Mouse (Mus musculus) hindbrain, embryonic 12.5 days (tissue): ENCODE results near the gene Ntng1. TPM values are rescaled to one million over a fixed set of nuclear protein-coding genes. Genes with fewer than 3 reads are reported as not detected.
"Not testable (repeated sequence)": the region's sequence is repeated elsewhere in the genome, so short reads cannot be mapped to it uniquely, and the experiment has no call there.

Source experiments
- ATAC-seq: fragments of 200-750 bp; cut with Nextera tagmentation; 2 replicates; pipeline ENCODE4 v1.8.0; 2017; ENCODE audit warnings: moderate TSS enrichment; ENCODE audit not compliant: low FRiP score
- H3K27ac ChIP-seq: fragments of 300-500 bp; sonication (generic); 2 replicates; pipeline ENCODE4 v1.5.1; 2016; ENCODE audit warnings: mild to moderate bottlenecking
- H3K27me3 ChIP-seq: fragments of 300-500 bp; sonication (generic); 2 replicates; pipeline ENCODE4 v1.6.1; 2016; ENCODE audit warnings: mild to moderate bottlenecking
- H3K36me3 ChIP-seq: fragments of 300-500 bp; sonication (generic); 2 replicates; pipeline ENCODE4 v1.6.1; 2016; ENCODE audit warnings: mild to moderate bottlenecking
- H3K4me1 ChIP-seq: fragments of 300-500 bp; sonication (generic); 2 replicates; pipeline ENCODE4 v1.6.1; 2016
- H3K4me2 ChIP-seq: fragments of 300-500 bp; sonication (generic); replicated peaks from 2 replicates; pipeline ENCODE4 v1.6.1; 2016; ENCODE audit warnings: mild to moderate bottlenecking
- H3K4me3 ChIP-seq: fragments of 300-500 bp; sonication (generic); 2 replicates; pipeline ENCODE4 v1.5.1; 2016; ENCODE audit warnings: mild to moderate bottlenecking
- H3K9ac ChIP-seq: fragments of 300-500 bp; sonication (generic); 2 replicates; pipeline ENCODE4 v1.6.1; 2016; ENCODE audit warnings: mild to moderate bottlenecking, moderate library complexity
- H3K9me3 ChIP-seq: fragments of 300-500 bp; sonication (generic); replicated peaks from 2 replicates; pipeline ENCODE4 v1.6.1; 2016; ENCODE audit warnings: mild to moderate bottlenecking
- WGBS: fragments of 180-500 bp; shearing (Covaris S2); methylation state at CpG from one replicate; pipeline ENCODE4 v1.1.7; 2016; 5-methylcytosine and 5-hydroxymethylcytosine counted together
- polyA plus RNA-seq: library from polyadenylated mRNA; unstranded; fragments of >200 nt; fragmentation: Nextera tagmentation; extraction: Ambion mirVana; gene quantifications from 2 replicates; pipeline ENCODE4 v1.2.1, GENCODE M21; 2016

Ntng1 gene
- polyA plus RNA-seq, 1 experiment from 2014 or later = 16.6 TPM

DNA sequence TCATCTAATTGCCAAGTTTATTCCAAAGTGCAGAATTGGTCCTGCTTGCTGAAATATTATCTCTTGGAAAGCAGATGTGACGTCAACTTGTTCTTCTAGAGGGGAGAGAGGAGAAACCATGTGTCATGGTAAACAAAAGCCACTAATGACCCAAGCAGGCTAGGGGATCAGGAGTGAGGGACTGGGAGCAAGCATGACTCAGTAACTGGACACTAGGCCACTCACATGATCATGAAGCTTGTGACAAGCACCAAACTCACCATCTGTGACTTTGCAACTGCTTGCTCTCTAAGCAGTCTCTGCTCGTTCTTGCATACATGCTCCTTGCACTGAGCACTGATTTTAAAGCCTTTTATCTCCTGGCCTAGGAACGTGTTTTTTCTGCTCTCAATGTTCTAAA lies 340.2 kb downstream of the Ntng1 start:
- Histone ChIP-seq H3K9me3 (no peaks in the 10 kb centered on the region), H3K27me3 (no peaks in the 10 kb centered on the region), H3K4me3 (no peak overlapping the region), H3K4me1 (no peaks in the 10 kb centered on the region), H3K36me3 (no peaks in the 10 kb centered on the region), H3K4me2 (no peak overlapping the region), H3K9ac (no peak overlapping the region), H3K27ac (no peak overlapping the region)
- no peak for ATAC-seq
- WGBS = 65% methylated on average over 3 of the region's 3 CpGs

DNA sequence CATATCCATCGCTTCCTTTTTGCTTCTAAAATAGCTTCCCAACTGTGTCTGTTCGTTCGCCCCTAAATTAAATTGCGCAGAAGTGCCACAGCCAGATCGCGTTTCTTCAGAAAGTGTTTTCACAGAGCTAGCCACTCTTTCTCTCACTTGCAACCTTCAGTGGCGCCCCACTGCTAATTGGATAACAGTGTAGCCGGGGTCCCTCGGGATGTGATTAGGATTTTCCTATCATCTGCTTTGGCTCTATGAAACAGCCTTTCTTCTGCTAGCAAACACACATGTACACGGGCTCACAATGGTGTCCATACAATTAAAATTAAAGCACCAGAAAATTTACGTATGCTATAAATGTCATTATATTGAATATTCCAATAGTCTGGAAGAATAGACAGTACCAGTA lies 346.5 kb downstream of the Ntng1 start:
- Histone ChIP-seq H3K4me2 (no peak overlapping the region), H3K9ac (no peak overlapping the region), H3K27me3 (no peaks in the 10 kb centered on the region), H3K36me3 (no peaks in the 10 kb centered on the region), H3K4me3 (no peak overlapping the region), H3K27ac (no peak overlapping the region), H3K9me3 (no peaks in the 10 kb centered on the region), H3K4me1 (no peaks in the 10 kb centered on the region)
- ATAC-seq = no peak
- WGBS = 70% methylated on average over 11 of the region's 11 CpGs

DNA sequence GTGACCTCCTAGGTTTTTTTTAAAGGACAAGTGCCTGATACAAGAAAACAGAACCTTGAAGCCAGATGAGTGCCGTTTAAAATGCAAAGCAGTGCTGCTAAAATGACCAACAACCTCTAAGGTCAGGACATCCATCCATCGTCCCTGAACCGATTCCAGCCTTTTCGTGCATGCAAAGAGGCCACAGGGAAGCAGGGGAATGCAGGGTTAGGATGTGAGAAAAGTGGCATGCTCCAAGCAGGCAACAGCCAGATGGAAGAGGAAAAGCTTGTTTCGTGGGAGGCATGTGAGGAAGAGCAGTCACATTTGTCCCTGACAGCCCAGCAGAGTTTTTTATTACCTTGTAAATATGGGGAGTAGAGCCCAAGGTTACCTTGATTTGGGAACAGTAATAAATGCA lies 360.6 kb downstream of the Ntng1 start:
- no peaks in the 10 kb centered on the region for H3K36me3 ChIP-seq
- H3K27ac ChIP-seq = peak overlapping the region; percentile 89; the same call in 1 of the 2 replicates
- 13% methylated on average over 5 of the region's 5 CpGs for WGBS
- no peak overlapping the region for H3K4me3 ChIP-seq
- ATAC-seq = no peak
- no peaks in the 10 kb centered on the region for H3K27me3 ChIP-seq
- H3K9me3 ChIP-seq = no peaks in the 10 kb centered on the region
- H3K4me1 ChIP-seq = peaks cover 14% of the 10 kb centered on the region
- H3K9ac ChIP-seq = no peak overlapping the region
- H3K4me2 ChIP-seq = peak overlapping the region; percentile 75

DNA sequence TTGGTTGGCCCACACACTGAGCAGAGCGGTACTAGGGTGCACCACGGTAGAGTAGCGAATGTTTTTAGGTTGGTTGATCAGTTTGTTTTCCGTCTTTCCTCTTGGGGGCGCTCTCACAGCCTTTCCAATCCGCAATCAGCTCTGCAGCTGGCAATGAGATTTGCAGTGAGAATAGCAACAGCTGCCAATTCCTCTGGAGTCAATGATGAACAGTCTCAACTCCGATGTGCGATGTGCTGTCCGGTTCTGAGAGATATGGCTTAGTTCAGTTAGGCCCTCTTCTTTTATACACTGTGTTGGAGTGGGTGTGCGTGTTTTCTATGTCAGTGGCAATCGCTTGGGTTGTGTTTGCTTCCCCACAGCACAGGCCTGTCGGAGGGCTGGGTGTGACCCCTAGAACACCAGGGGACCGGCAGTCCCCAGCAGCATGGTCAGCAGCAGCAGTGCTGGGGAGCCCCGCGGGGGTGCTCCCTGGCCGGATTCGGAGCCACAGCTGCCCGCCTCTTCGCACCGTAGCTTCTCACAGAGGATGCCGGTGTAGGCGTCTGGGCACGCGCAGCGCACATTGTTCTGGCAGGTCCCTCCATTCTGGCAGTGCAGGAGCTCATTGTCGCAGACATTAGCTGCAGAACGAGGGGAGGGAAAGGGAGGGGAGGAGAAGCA lies 361.4 kb downstream of the Ntng1 start:
- H3K9me3 ChIP-seq = no peaks in the 10 kb centered on the region
- no peaks in the 10 kb centered on the region for H3K27me3 ChIP-seq
- whole genome bisulfite sequencing = 3% methylated on average over 27 of the region's 27 CpGs

DNA sequence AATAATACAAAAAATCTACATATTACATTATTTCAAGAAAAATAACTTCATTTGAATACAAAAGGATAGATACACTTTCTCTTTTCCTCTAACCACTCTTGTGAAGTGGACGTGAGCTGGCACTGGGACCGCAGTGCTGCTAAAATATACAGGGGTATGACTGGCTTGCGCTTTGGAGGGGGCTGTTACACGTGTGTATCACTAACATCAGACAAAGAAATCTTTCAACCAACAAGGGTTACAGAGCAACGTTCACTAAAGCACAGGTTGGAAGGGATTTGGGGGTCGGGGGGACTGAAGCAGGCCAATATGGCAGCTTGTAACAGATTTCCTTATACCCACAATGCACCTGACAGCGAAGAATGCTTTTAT lies 361.9 kb downstream of the Ntng1 start:
- H3K27me3 ChIP-seq = no peaks in the 10 kb centered on the region
- peak overlapping the region; percentile 75 for H3K4me2 ChIP-seq
- H3K9me3 ChIP-seq = no peaks in the 10 kb centered on the region
- peak; percentile 39 for ATAC-seq
- peaks cover 14% of the 10 kb centered on the region for H3K4me1 ChIP-seq
- H3K27ac ChIP-seq = peak overlapping the region; percentile 89; the same call in 1 of the 2 replicates
- H3K9ac ChIP-seq = no peak overlapping the region
- peak overlapping the region; percentile 42 for H3K4me3 ChIP-seq
- no peaks in the 10 kb centered on the region for H3K36me3 ChIP-seq
- WGBS = 57% methylated on average over 7 of the region's 7 CpGs

More for the DNA sequence above, 361.4 kb downstream of the Ntng1 start:
- ATAC-seq = peak; percentile 89
- Histone ChIP-seq H3K4me1 (peaks cover 14% of the 10 kb centered on the region), H3K27ac (peak overlapping the region; percentile 89), H3K4me3 (peak overlapping the region; percentile 42), H3K9ac (peak overlapping the region; percentile 64), H3K36me3 (no peaks in the 10 kb centered on the region), H3K4me2 (peak overlapping the region; percentile 75)

DNA sequence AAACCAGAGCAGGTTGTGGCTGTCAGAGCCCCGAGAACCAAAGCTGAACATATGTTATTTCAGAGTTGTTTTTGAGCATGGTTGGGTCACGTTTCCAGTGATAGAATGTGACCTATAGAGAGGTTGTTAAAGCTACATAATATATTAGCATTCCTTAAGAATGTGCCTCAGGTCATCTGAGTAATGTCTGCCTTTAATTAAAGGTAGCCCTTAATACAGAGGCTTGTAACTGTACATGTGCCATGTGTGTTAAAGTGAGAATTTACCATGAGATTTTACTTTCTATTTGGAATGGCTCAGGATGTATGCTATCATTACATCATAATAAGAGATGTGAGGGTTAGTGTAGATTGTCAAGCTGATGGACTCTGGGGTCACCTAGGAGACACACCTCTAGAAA lies 368.6 kb downstream of the Ntng1 start:
- no peak overlapping the region for H3K4me2 ChIP-seq
- no peaks in the 10 kb centered on the region for H3K4me1 ChIP-seq
- no peaks in the 10 kb centered on the region for H3K9me3 ChIP-seq
- no peak overlapping the region for H3K9ac ChIP-seq
- H3K4me3 ChIP-seq = no peak overlapping the region
- H3K27me3 ChIP-seq = no peaks in the 10 kb centered on the region
- ATAC-seq = no peak
- H3K36me3 ChIP-seq = no peaks in the 10 kb centered on the region
- H3K27ac ChIP-seq = no peak overlapping the region
- 68% methylated on average over 2 of the region's 2 CpGs for WGBS

DNA sequence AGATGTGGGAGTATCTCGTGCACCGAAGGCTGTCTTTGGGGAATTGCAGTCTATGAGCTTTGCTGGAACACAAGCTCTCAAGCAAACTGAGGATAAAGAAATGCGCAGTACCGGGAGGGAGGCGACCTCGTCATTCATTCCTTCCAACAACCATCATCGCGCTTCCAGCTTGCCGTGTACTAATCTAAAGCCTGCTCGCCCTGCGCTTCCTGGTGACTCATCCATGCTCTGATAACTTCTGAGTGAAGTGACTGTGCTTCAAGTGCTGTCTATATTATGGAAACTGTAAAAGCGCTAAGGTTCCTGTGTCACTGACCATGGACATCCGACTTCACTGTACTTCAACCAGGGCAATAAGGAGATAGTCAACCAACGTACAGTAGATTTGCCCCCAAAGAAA lies 371.7 kb downstream of the Ntng1 start:
- Histone ChIP-seq H3K9me3 (no peaks in the 10 kb centered on the region), H3K4me1 (no peaks in the 10 kb centered on the region), H3K4me3 (no peak overlapping the region), H3K27ac (no peak overlapping the region), H3K4me2 (no peak overlapping the region), H3K36me3 (no peaks in the 10 kb centered on the region), H3K27me3 (no peaks in the 10 kb centered on the region), H3K9ac (no peak overlapping the region)
- no peak for ATAC-seq
- 91% methylated on average over 14 of the region's 14 CpGs for WGBS

DNA sequence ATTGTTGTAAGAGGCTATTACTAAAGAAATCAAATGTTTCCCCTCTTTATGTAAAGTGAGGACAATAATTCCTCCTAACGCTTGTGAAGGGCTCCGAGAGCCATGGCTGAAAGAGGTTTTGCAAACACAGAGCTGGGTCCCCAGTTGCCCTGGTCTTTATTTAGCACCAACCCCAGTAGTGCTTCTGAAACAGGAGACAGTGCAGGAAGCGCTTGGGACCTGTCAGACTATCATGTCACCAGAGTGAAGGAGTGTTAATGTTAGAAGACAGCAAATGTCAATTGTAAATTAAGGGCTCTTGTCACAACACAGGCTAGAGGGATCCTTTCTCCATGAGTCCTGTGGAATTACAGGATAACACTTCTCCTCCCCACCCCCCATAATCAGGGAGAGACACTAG lies 376.9 kb downstream of the Ntng1 start:
- H3K27me3 ChIP-seq = no peaks in the 10 kb centered on the region
- no peaks in the 10 kb centered on the region for H3K4me1 ChIP-seq
- H3K4me2 ChIP-seq = no peak overlapping the region
- no peak for ATAC-seq
- no peaks in the 10 kb centered on the region for H3K36me3 ChIP-seq
- WGBS = 68% methylated on average over 3 of the region's 3 CpGs
- H3K9me3 ChIP-seq = no peaks in the 10 kb centered on the region
- H3K27ac ChIP-seq = no peak overlapping the region
- H3K4me3 ChIP-seq = no peak overlapping the region
- H3K9ac ChIP-seq = no peak overlapping the region

DNA sequence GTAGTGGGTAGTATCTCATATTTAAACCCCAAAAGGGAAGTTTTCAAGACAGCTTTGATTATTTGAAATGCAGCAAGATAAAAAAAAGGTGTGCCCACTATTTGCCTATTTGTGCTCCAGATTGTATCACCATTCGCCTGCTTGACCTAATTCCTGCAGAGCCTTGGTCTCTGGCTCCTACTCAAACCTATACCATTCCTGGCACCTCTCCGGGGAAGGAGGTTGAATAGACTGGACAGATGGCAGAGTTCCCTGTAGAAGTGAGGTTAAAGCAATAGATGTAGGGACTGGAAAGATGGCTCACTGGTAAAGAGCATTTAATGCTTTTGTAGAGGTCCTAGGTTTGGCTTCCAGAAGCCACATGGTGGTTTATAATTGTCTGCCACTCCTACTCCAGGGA lies 378.2 kb downstream of the Ntng1 start:
- H3K9ac ChIP-seq = no peak overlapping the region
- no peaks in the 10 kb centered on the region for H3K9me3 ChIP-seq
- H3K27ac ChIP-seq = no peak overlapping the region
- H3K27me3 ChIP-seq = no peaks in the 10 kb centered on the region
- 84% methylated on average over 2 of the region's 2 CpGs for WGBS
- H3K4me3 ChIP-seq = no peak overlapping the region
- no peak for ATAC-seq
- no peaks in the 10 kb centered on the region for H3K4me1 ChIP-seq
- no peak overlapping the region for H3K4me2 ChIP-seq
- H3K36me3 ChIP-seq = no peaks in the 10 kb centered on the region

DNA sequence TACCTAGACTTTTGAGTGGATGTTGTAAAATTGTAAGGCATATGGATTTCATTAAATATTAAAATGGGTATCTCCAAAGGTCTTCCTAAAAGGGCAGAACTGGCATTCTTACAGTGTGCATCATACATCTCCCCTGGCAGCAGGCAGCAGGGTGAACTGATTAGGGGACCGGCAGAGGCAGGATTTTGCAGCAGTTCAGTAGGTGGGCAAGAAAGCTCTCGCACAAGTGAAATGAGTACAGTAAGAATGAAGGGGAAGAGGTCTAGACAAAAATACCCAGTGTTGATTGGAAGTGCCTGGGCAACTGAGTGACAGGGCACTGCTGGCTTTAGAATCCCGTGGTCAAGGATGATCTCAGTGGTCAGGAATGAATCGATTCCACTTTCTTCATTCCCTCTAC lies 378.7 kb downstream of the Ntng1 start:
- no peak overlapping the region for H3K4me2 ChIP-seq

DNA sequence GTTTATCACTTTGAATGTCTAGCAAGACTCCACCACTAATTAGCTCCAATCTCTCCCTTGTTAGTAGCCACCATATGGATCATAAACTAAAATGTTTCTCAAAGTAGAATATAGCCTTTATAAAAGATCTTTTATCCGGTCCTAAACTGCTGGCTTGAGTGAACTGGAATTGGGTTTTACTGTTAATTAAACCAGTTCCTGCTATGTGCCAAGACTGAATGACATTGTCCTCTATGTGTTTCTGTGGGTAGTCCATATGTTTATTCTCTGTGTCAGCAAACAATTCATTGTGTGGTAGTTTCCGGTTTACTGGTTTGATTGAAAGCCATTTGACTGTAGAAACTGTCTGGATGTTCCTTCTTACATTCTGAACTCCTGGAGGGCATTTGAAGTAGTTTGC lies 387.4 kb downstream of the Ntng1 start:
- H3K36me3 ChIP-seq = no peaks in the 10 kb centered on the region
- 72% methylated on average over 2 of the region's 2 CpGs for WGBS
- no peaks in the 10 kb centered on the region for H3K4me1 ChIP-seq
- H3K4me2 ChIP-seq = no peak overlapping the region
- no peaks in the 10 kb centered on the region for H3K9me3 ChIP-seq
- ATAC-seq = no peak
- H3K27me3 ChIP-seq = no peaks in the 10 kb centered on the region
- no peak overlapping the region for H3K9ac ChIP-seq
- H3K4me3 ChIP-seq = no peak overlapping the region
- H3K27ac ChIP-seq = no peak overlapping the region

More for the DNA sequence above, 378.7 kb downstream of the Ntng1 start:
- Histone ChIP-seq H3K27me3 (no peaks in the 10 kb centered on the region), H3K4me3 (no peak overlapping the region), H3K9me3 (no peaks in the 10 kb centered on the region), H3K9ac (no peak overlapping the region), H3K27ac (no peak overlapping the region), H3K36me3 (no peaks in the 10 kb centered on the region), H3K4me1 (no peaks in the 10 kb centered on the region)
- 60% methylated on average over 4 of the region's 4 CpGs for WGBS
- no peak for ATAC-seq

DNA sequence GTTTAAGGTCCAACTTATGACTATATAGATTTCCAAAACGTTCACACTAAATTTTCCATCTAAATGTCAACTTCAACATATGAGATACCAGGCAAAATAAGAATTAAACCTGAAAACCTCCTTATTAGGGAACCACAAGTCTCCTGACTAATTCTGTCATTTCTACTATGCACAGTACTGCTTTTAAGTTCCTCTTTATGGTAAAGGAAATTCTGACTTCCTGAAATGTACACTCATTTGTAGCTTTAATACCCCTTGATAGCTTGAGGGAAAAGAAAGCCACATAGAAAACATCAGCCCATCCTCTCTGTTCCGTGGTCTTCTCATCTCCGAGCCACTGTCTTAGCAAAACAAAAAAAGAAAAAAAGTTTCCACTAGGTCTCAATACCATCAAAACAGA lies 396.2 kb downstream of the Ntng1 start:
- not testable (repeated sequence) for H3K36me3 ChIP-seq, H3K27ac ChIP-seq, H3K9ac ChIP-seq, H3K4me2 ChIP-seq, H3K9me3 ChIP-seq, H3K4me1 ChIP-seq, H3K4me3 ChIP-seq, H3K27me3 ChIP-seq, ATAC-seq
- 80% methylated on average over 3 of the region's 3 CpGs for WGBS

DNA sequence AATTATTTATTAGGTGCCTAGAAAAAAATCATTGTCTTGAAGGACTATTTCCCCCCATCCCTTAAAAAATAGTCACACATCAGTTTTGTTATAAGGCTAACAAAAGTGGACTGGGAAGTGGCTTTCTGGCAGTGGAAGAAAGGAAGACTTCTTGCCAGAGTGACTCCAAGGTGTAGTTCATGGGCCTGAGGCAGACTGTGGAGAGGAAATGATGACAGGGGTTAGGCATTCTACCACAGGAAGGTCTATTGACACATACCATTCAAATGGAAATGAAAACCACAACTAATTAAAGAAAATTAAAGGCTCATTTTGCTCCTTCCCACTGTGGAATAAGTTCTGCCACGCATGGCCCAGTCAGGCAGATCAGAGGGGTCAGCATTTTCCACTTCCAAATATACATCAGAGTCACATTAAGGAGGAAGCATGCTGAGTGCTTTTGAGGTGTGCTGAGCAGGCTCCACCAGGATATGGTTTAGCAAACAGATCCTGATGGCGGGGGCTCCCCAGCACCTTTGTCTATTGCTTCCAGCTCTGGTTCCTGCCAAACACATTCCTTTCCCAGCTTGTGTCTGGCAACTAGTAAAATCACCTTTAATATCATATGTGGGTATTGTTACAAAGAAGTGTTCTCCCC lies 403.2 kb downstream of the Ntng1 start:
- H3K27me3 ChIP-seq = no peaks in the 10 kb centered on the region
- no peaks in the 10 kb centered on the region for H3K36me3 ChIP-seq
- no peak for ATAC-seq
- H3K4me3 ChIP-seq = no peak overlapping the region
- no peak overlapping the region for H3K27ac ChIP-seq
- H3K4me1 ChIP-seq = no peaks in the 10 kb centered on the region; the same call in 1 of the 2 replicates
- WGBS = 22% methylated on average over 2 of the region's 2 CpGs
- no peak overlapping the region for H3K9ac ChIP-seq
- no peaks in the 10 kb centered on the region for H3K9me3 ChIP-seq
- no peak overlapping the region for H3K4me2 ChIP-seq
